Mouse (Mus musculus): ENCODE results near the gene Wdcp. TPM values are rescaled to one million over a fixed set of nuclear protein-coding genes. Genes with fewer than 3 reads are reported as not detected.
"Not testable (repeated sequence)": the region's sequence is repeated elsewhere in the genome, so short reads cannot be mapped to it uniquely, and the experiment has no call there.

Wdcp gene
- polyA plus RNA-seq, 1 experiment from 2014 or later, result 14.8 TPM

GRCm38 (mm10) chr12:4872273-4872672, 29.2 kb downstream of the Wdcp start:
- no peak for ATAC-seq (ENCODE audit: insufficient read depth, low FRiP score, low read depth)
- WGBS, result 62% methylated on average over 4 of the region's 4 CpGs
- no peak overlapping the region for H3K4me2 ChIP-seq
- no peaks in the 10 kb centered on the region for H3K27me3 ChIP-seq (replicated peaks)
- no peaks in the 10 kb centered on the region for H3K9me3 ChIP-seq
- no peak overlapping the region for H3K27ac ChIP-seq
- H3K4me3 ChIP-seq (replicated peaks), result no peak overlapping the region
- H3K4me1 ChIP-seq, result peaks cover 12% of the 10 kb centered on the region
- H3K9ac ChIP-seq, result no peak overlapping the region
- no peaks in the 10 kb centered on the region for H3K36me3 ChIP-seq

GRCm38 (mm10) chr12:4872983-4873477, 29.9 kb downstream of the Wdcp start:
- Histone ChIP-seq H3K27ac (no peak overlapping the region), H3K4me3 (replicated peaks) (0 out of 2 replicates have a peak overlapping the region, but pooled peaks have one; percentile 38), H3K27me3 (replicated peaks) (no peaks in the 10 kb centered on the region), H3K9ac (no peak overlapping the region), H3K4me1 (peaks cover 12% of the 10 kb centered on the region), H3K9me3 (no peaks in the 10 kb centered on the region), H3K36me3 (no peaks in the 10 kb centered on the region), H3K4me2 (no peak overlapping the region)
- 63% methylated on average over 5 of the region's 5 CpGs for WGBS
- peak; percentile 74; the same call in 1 of the 2 replicates for ATAC-seq (ENCODE audit: insufficient read depth, low FRiP score, low read depth)

DNA sequence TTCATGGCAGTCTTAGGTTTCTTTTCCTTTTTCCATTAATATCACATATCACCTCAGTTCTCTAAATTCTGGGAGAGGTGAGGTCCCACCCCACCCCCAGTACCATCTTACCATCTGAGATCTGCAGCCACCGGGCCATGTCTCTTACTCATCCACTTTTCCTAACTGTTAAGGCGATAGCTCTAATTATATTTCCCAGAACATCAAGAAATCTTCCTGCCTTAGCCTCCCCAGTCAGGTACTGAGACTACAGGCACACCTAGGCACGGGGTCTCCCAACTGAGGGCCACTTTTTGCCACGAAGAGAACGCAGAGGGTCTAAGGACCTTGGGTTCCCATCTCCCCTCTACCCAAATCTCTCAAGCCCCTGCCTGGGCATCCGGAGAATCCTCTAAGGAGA, 30.4 kb downstream of the Wdcp start:
- 74% methylated on average over 6 of the region's 6 CpGs for WGBS
- no peak for ATAC-seq (ENCODE audit: insufficient read depth, low FRiP score, low read depth)
- no peaks in the 10 kb centered on the region for H3K9me3 ChIP-seq
- peak overlapping the region; percentile 65 for H3K4me2 ChIP-seq
- peak overlapping the region; percentile 38 for H3K4me3 ChIP-seq (replicated peaks)
- no peaks in the 10 kb centered on the region for H3K36me3 ChIP-seq
- H3K27ac ChIP-seq, result no peak overlapping the region
- H3K9ac ChIP-seq, result no peak overlapping the region
- no peaks in the 10 kb centered on the region for H3K27me3 ChIP-seq (replicated peaks)
- H3K4me1 ChIP-seq, result peaks cover 12% of the 10 kb centered on the region

GRCm38 (mm10) chr12:4874161-4874927, 31.2 kb downstream of the Wdcp start, which contains the start of gene Mfsd2b:
Gene Mfsd2b (minus strand): TSS chr12:4874359.
- 2% methylated on average over 24 of the region's 24 CpGs for WGBS
- 0 out of 2 replicates have a peak within 1 kb of the TSS, but pooled peaks have one; percentile 3 for H3K9ac ChIP-seq
- ATAC-seq (ENCODE audit: insufficient read depth, low FRiP score, low read depth), result peak; percentile 93

DNA sequence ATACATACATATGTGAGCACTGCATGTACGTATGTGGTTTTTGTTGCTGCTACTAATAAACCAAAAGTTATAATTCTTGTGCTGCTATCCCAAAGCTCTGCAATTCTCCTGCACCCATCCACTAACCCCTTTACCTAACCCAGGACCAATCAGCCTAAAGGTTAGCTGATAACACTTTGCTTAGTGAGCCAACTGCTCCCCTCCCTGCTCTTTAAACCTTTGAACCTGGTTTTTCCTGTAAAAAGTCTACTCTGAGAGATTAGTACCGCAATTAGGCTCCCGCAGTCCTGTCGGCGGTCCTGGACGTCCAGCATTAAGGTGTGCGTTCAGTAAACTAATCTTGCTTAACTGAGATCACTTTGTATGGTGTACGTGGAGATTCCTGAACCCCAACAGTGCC, 32.5 kb downstream of the Wdcp start:
- Histone ChIP-seq H3K4me1 (peaks cover 12% of the 10 kb centered on the region), H3K27ac (no peak overlapping the region), H3K4me2 (no peak overlapping the region), H3K9me3 (no peaks in the 10 kb centered on the region), H3K9ac (no peak overlapping the region), H3K36me3 (peaks cover 7% of the 10 kb centered on the region; the same call in 1 of the 2 replicates), H3K27me3 (replicated peaks) (no peaks in the 10 kb centered on the region), H3K4me3 (replicated peaks) (no peak overlapping the region)
- WGBS, result 70% methylated on average over 8 of the region's 8 CpGs
- ATAC-seq (ENCODE audit: insufficient read depth, low FRiP score, low read depth), result no peak

More at GRCm38 (mm10) chr12:4874161-4874927, 31.2 kb downstream of the Wdcp start, which contains the start of gene Mfsd2b:
- no peak within 1 kb of the TSS for H3K27ac ChIP-seq
- peak within 1 kb of the TSS; percentile 38 for H3K4me3 ChIP-seq (replicated peaks)
- peak within 1 kb of the TSS; percentile 65 for H3K4me2 ChIP-seq
- peaks cover 12% of the 10 kb centered on the region for H3K4me1 ChIP-seq
- no peaks in the 10 kb centered on the region for H3K27me3 ChIP-seq (replicated peaks)
- peaks cover 4% of the 10 kb centered on the region; the same call in 1 of the 2 replicates for H3K36me3 ChIP-seq
- H3K9me3 ChIP-seq, result no peaks in the 10 kb centered on the region

DNA sequence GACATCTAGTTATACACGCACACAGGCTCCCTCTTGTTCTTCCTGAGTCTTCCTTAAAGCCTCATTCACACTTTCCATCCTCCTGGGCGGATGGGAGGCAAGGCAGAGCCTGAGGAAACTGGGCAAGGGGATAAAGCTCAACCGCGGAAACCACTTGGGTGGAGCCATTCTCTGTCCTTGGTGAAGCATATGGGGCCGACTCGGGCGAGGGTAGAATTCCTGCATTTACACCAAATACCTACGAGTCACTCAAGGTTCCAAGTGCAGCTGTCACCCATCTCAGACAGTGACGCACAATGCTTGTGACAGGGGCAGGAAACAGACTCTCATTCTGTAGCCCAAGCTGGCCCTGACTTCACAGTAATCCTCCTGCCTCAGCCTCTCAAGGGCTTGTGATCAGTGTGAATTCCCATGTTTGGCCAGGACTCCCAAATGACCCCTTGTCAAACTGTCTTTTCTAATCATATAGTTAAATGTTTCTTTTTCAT, 35.2 kb downstream of the Wdcp start:
- Histone ChIP-seq H3K36me3 (peaks cover 9% of the 10 kb centered on the region; the same call in 1 of the 2 replicates), H3K9me3 (no peaks in the 10 kb centered on the region), H3K4me2 (no peak overlapping the region), H3K4me3 (replicated peaks) (no peak overlapping the region), H3K27me3 (replicated peaks) (no peaks in the 10 kb centered on the region), H3K27ac (no peak overlapping the region), H3K4me1 (peaks cover 12% of the 10 kb centered on the region), H3K9ac (no peak overlapping the region)
- WGBS, result 70% methylated on average over 9 of the region's 9 CpGs
- no peak for ATAC-seq (ENCODE audit: insufficient read depth, low FRiP score, low read depth)

DNA sequence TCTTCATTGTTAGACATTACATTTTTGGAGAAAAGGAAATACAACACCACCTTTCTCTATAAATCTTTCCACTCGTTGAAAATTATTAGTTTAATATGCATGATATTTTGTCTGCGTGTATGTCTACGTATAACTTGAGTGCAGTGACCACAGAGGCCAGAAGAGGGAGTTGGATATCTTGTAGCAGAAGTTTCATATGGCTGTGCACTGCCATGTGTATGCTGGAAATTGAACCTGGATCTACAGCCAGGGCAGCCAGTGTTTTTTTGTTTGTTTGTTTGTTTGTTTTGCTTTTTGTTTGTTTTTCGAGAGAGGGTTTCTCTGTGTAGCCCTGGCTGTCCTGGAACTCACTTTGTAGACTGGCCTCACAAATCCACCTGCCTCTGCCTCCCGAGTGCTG, 35.9 kb downstream of the Wdcp start:
- WGBS, result 90% methylated on average over 5 of the region's 5 CpGs
- no peaks in the 10 kb centered on the region for H3K9me3 ChIP-seq
- no peak overlapping the region for H3K27ac ChIP-seq

DNA sequence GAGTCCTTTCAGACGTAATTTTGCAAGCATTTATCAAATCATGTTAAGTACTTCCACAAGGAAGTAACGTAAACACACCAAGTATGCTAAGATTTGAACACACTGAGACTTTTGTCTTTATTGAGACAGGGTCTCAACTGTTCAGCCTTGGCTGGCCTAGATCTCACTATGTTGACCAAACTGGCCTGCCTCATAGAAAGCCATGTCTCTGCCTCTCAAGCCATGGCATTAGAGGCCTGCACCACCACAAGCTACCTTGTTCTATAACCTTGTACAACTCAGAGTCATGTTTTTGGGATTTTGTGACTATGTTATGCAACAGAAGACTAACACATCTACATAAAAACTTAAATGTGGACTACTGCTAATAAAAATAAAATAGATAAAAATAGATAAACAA, 39.0 kb downstream of the Wdcp start:
- Histone ChIP-seq H3K9ac (no peak overlapping the region), H3K36me3 (peaks cover 9% of the 10 kb centered on the region; the same call in 1 of the 2 replicates), H3K4me1 (no peaks in the 10 kb centered on the region), H3K27me3 (replicated peaks) (no peaks in the 10 kb centered on the region), H3K4me3 (replicated peaks) (no peak overlapping the region), H3K9me3 (no peaks in the 10 kb centered on the region), H3K4me2 (no peak overlapping the region), H3K27ac (no peak overlapping the region)
- 54% methylated on average over 2 of the region's 2 CpGs for WGBS
- no peak for ATAC-seq (ENCODE audit: insufficient read depth, low FRiP score, low read depth)

More for the DNA sequence above, 35.9 kb downstream of the Wdcp start:
- H3K4me1 ChIP-seq, result peaks cover 6% of the 10 kb centered on the region
- H3K4me3 ChIP-seq (replicated peaks), result no peak overlapping the region
- H3K27me3 ChIP-seq (replicated peaks), result no peaks in the 10 kb centered on the region
- H3K9ac ChIP-seq, result no peak overlapping the region
- ATAC-seq (ENCODE audit: insufficient read depth, low FRiP score, low read depth), result no peak
- H3K36me3 ChIP-seq, result peaks cover 9% of the 10 kb centered on the region; the same call in 1 of the 2 replicates
- H3K4me2 ChIP-seq, result no peak overlapping the region

DNA sequence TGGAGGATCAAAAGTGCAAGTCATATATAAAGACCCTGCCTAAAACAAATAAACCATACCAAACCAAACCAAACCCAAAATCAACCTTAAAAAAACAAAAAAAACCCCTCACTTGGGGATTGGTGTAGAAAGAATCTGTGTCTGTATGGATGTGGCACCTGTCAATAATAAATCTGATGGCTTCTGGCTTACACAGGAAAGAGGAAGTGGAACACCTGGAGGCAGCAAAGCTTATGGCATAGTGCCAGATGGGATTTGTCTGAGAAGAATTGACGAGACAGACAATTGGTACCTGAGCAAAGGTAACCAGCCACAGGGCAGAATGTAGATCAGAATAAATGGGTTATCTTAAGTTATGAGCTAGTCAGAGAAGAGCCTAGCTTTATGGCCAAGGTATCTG, 42.0 kb downstream of the Wdcp start:
- Histone ChIP-seq H3K4me2 (no peak overlapping the region), H3K36me3 (0 out of 2 replicates have a peak, but pooled peaks cover 2% of the 10 kb centered on the region), H3K9ac (no peak overlapping the region), H3K27ac (no peak overlapping the region), H3K4me1 (no peaks in the 10 kb centered on the region), H3K27me3 (replicated peaks) (no peaks in the 10 kb centered on the region), H3K9me3 (no peaks in the 10 kb centered on the region), H3K4me3 (replicated peaks) (no peak overlapping the region)
- ATAC-seq (ENCODE audit: insufficient read depth, low FRiP score, low read depth), result no peak
- 61% methylated on average over 1 of the region's 1 CpGs for WGBS

DNA sequence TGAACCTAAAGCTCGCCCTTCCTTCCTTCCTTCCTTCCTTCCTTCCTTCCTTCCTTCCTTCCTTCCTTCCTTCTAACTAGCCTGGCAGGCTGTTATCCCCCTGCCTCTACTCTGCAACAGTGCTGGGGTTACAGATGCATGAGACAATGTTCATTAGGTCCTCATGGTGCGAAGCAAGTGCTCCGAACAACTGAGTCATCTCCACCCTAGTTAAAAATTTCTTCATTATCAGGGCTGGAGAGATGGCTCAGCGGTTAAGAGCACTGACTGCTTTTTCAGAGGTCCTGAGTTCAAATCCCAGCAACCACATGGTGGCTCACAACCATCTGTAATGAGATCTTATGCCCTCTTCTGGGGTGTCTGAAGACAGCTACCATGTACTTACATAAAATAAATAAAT, 43.5 kb downstream of the Wdcp start:
- 93% methylated on average over 4 of the region's 4 CpGs for WGBS
- not testable (repeated sequence) for ATAC-seq (ENCODE audit: insufficient read depth, low FRiP score, low read depth)

DNA sequence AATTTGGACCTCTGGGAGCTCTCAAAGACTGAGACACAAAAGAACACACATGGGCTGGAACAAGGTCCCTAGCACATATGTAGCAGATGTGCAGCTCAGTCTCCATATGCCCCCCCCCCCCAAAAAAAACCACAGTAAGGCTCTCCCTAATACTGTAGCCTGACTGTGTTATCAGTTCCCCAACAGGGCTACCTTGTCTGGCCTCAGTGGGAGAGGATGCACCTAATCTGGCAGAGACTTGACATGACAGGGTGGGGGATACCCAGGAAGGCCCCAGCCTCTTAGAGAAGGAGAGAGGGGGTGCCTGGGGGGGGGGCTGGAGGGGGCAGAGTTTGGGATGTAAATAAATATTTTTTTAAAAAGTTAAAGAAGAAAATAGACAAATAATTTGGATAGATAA, 45.6 kb downstream of the Wdcp start:
- Histone ChIP-seq H3K27me3 (replicated peaks) (no peaks in the 10 kb centered on the region), H3K36me3 (no peaks in the 10 kb centered on the region), H3K9ac (no peak overlapping the region)

More for the DNA sequence above, 43.5 kb downstream of the Wdcp start:
- H3K9ac ChIP-seq; H3K27ac ChIP-seq; H3K36me3 ChIP-seq; H3K9me3 ChIP-seq; H3K4me1 ChIP-seq; H3K27me3 ChIP-seq (replicated peaks); H3K4me2 ChIP-seq; H3K4me3 ChIP-seq (replicated peaks): not testable (repeated sequence)

GRCm38 (mm10) chr12:4889251-4889650, 46.1 kb downstream of the Wdcp start:
- no peak overlapping the region for H3K9ac ChIP-seq
- H3K4me1 ChIP-seq, result no peaks in the 10 kb centered on the region
- H3K9me3 ChIP-seq, result no peaks in the 10 kb centered on the region
- H3K27ac ChIP-seq, result no peak overlapping the region
- ATAC-seq (ENCODE audit: insufficient read depth, low FRiP score, low read depth), result no peak
- WGBS, result 98% methylated on average over 2 of the region's 2 CpGs
- no peaks in the 10 kb centered on the region for H3K36me3 ChIP-seq
- no peaks in the 10 kb centered on the region for H3K27me3 ChIP-seq (replicated peaks)
- no peak overlapping the region for H3K4me2 ChIP-seq
- no peak overlapping the region for H3K4me3 ChIP-seq (replicated peaks)

More for the DNA sequence above, 45.6 kb downstream of the Wdcp start:
- Histone ChIP-seq H3K4me1 (no peaks in the 10 kb centered on the region), H3K4me3 (replicated peaks) (no peak overlapping the region), H3K27ac (no peak overlapping the region), H3K9me3 (no peaks in the 10 kb centered on the region), H3K4me2 (no peak overlapping the region)
- ATAC-seq (ENCODE audit: insufficient read depth, low FRiP score, low read depth), result no peak; the same call in 1 of the 2 replicates
